Mouse (Mus musculus): ENCODE data around the gene Mff. TPM values are rescaled to one million over a fixed set of nuclear protein-coding genes. Genes with fewer than 3 reads are reported as not detected.

The Mff gene
- total RNA-seq, 2 experiments from 2014 or later: 118 to 136 TPM

Other genes starting within 250 kb of the Mff start
- gene Col4a4, start 138.0 kb upstream of the Mff start, total RNA-seq (2021): 1 to 10 TPM; 7.0 to 8.6 TPM
- gene Col4a3, start 138.0 kb upstream of the Mff start, total RNA-seq (2021): 1 to 10 TPM; 2.9 to 4.5 TPM
- gene Tm4sf20, start 43.6 kb downstream of the Mff start, total RNA-seq (2021): not detected
- gene Gm47791, start 46.4 kb downstream of the Mff start, total RNA-seq (2021): not detected
- 10 to 100 TPM; 52.5 to 60.5 TPM for gene Agfg1, start 114.6 kb downstream of the Mff start, total RNA-seq (2021)
- gene A030005L19Rik, start 188.4 kb downstream of the Mff start, total RNA-seq (2021): under 1 TPM in 1 of 2 experiments, not detected in 1; 0.36 TPM
- not detected for gene A030014E15Rik, start 200.0 kb downstream of the Mff start, total RNA-seq (2021)
- not detected for gene Gm6217, start 206.5 kb downstream of the Mff start, total RNA-seq (2021)
- gene A030003K21Rik, start 218.5 kb downstream of the Mff start, total RNA-seq (2021): not detected
- not detected for gene Gm7544, start 231.1 kb downstream of the Mff start, total RNA-seq (2021)
- gene Gm47955, start 235.4 kb downstream of the Mff start, total RNA-seq (2021): not detected

Measured in adrenal gland, postnatal 36 days (tissue).